Mouse (Mus musculus) E14TG2a.4 (cell line): Measurements from ENCODE around the gene Cfap54.

Experiments
- H3K27me3 ChIP-seq: 2 replicates; pipeline ENCODE4 v1.6.1; 2014; ENCODE audit warnings: low read length, control low read depth; ENCODE audit not compliant: insufficient read depth
- H3K36me3 ChIP-seq: 2 replicates; pipeline ENCODE4 v1.6.1; 2014; ENCODE audit warnings: low read length, control low read depth; ENCODE audit not compliant: insufficient read depth
- H3K4me1 ChIP-seq: replicated peaks from 2 replicates; pipeline ENCODE4 v1.6.1; 2014; ENCODE audit warnings: low read depth, low read length, control low read depth
- H3K4me3 ChIP-seq: replicated peaks from 2 replicates; pipeline ENCODE4 v1.5.1; 2014; ENCODE audit warnings: mild to moderate bottlenecking, low read length
- H3K9me3 ChIP-seq: 2 replicates; pipeline ENCODE4 v1.6.1; 2014; ENCODE audit warnings: low read length, control low read depth
- CTCF ChIP-seq: conservative IDR thresholded peaks from 2 replicates; pipeline ENCODE4 v1.5.1; 2014; ENCODE audit warnings: low read length
- NANOG ChIP-seq: IDR thresholded peaks from 2 replicates; pipeline ENCODE4 v1.6.1; 2014; ENCODE audit warnings: borderline replicate concordance, low read length, mixed read lengths
- POU5F1 ChIP-seq: IDR thresholded peaks from 2 replicates; pipeline ENCODE4 v1.6.1; 2014; ENCODE audit warnings: low read length, borderline replicate concordance

Gene Cfap54

GRCm38 (mm10) chr10:93091928-93092327 is 10.5 kb upstream of the Cfap54 start:
- no peak overlapping the region for H3K4me3 ChIP-seq
- peaks cover 19% of the 10 kb centered on the region for H3K4me1 ChIP-seq
- H3K9me3 ChIP-seq, result no peaks in the 10 kb centered on the region
- TF ChIP-seq CTCF, result no peak
- TF ChIP-seq NANOG, result no peak
- no peak for TF ChIP-seq POU5F1
- H3K27me3 ChIP-seq, result no peaks in the 10 kb centered on the region
- no peaks in the 10 kb centered on the region for H3K36me3 ChIP-seq

DNA sequence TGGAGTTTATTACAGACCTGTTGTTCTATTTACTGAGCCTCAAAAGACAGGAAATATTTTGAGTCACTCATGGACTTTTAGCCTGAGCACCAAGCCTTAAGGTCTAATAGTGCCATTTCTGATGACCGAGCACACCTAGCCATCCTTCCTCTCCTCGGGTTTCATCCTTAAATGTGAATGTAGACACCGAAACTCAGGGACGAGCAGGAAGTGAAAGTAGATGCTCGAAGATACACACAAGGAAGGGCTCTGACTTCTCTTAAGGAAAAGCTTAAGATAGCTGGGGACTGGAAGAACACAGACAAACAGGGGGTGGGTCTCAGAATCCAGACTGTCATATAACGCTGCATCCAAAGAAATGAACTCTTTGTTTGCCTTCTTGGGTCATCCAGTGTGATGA is 8.8 kb upstream of the Cfap54 start:
- Histone ChIP-seq H3K9me3 (no peaks in the 10 kb centered on the region), H3K4me3 (no peak overlapping the region), H3K36me3 (no peaks in the 10 kb centered on the region), H3K27me3 (no peaks in the 10 kb centered on the region), H3K4me1 (peaks cover 8% of the 10 kb centered on the region; the same call in 1 of the 2 replicates)
- TF ChIP-seq NANOG (no peak), POU5F1 (no peak), CTCF (no peak)

DNA sequence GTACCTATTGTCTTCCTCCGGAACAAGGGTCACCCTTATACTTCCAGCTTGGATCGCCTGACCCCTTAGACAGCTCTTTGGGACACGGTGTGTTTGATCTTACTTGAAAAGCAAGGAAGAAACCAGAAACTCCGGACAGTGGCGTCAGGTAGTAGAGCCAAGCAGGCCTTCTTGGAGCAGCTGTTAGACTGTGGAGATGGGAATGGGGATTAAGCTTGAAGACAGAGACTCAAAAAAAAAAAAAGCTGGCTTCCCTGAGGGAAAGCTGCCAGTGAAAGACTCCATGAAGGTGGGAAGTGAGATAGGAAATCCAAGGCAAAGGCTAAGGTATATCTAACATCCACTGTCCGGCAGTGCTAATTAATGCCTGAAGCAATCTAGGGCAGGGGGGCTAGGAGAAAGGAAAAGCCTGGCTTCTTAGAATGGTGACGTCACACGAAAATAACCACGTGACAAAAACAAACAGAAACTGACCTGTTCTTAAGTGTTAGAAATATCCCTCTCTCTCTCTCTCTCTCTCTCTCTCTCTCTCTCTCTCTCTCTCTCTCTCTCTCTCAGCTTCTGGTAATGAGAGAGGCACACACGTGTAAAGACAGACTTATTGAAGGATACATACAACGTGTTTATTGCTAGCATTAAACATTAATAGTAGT is 7.1 kb upstream of the Cfap54 start:
- Histone ChIP-seq H3K4me1 (no peaks in the 10 kb centered on the region; the same call in 1 of the 2 replicates), H3K9me3 (no peaks in the 10 kb centered on the region), H3K4me3 (no peak overlapping the region), H3K36me3 (no peaks in the 10 kb centered on the region), H3K27me3 (no peaks in the 10 kb centered on the region)
- TF ChIP-seq NANOG (no peak), CTCF (no peak), POU5F1 (no peak)

GRCm38 (mm10) chr10:93087504-93087903 is 6.1 kb upstream of the Cfap54 start:
- H3K9me3 ChIP-seq, result no peaks in the 10 kb centered on the region
- H3K4me3 ChIP-seq, result no peak overlapping the region
- TF ChIP-seq NANOG (no peak), CTCF (no peak), POU5F1 (no peak)
- peaks cover 2% of the 10 kb centered on the region for H3K4me1 ChIP-seq
- no peaks in the 10 kb centered on the region for H3K36me3 ChIP-seq
- H3K27me3 ChIP-seq, result no peaks in the 10 kb centered on the region

GRCm38 (mm10) chr10:93083963-93084340 is 2.5 kb upstream of the Cfap54 start:
- H3K36me3 ChIP-seq, result no peaks in the 10 kb centered on the region
- no peaks in the 10 kb centered on the region for H3K27me3 ChIP-seq
- H3K4me1 ChIP-seq, result peaks cover 7% of the 10 kb centered on the region
- H3K9me3 ChIP-seq, result no peaks in the 10 kb centered on the region
- no peak overlapping the region for H3K4me3 ChIP-seq
- TF ChIP-seq CTCF, result no peak
- no peak for TF ChIP-seq POU5F1
- no peak for TF ChIP-seq NANOG

GRCm38 (mm10) chr10:93083198-93083962 is 2.0 kb upstream of the Cfap54 start:
- Histone ChIP-seq H3K9me3 (no peaks in the 10 kb centered on the region), H3K4me3 (no peak overlapping the region), H3K27me3 (0 out of 2 replicates have a peak, but pooled peaks cover 1% of the 10 kb centered on the region), H3K36me3 (no peaks in the 10 kb centered on the region), H3K4me1 (peaks cover 7% of the 10 kb centered on the region)
- no peak for TF ChIP-seq POU5F1
- TF ChIP-seq NANOG, result no peak

- no peaks in the 10 kb centered on the region for H3K9me3 ChIP-seq
- no peak overlapping the region for H3K4me3 ChIP-seq
- no peaks in the 10 kb centered on the region for H3K36me3 ChIP-seq
- H3K27me3 ChIP-seq, result 0 out of 2 replicates have a peak, but pooled peaks cover 4% of the 10 kb centered on the region
- no peak for TF ChIP-seq CTCF
- TF ChIP-seq NANOG, result no peak
- TF ChIP-seq POU5F1, result no peak
- peaks cover 12% of the 10 kb centered on the region for H3K4me1 ChIP-seq
These were observed 1.9 kb downstream of the Cfap54 start for GRCm38 (mm10) chr10:93079486-93079885.

DNA sequence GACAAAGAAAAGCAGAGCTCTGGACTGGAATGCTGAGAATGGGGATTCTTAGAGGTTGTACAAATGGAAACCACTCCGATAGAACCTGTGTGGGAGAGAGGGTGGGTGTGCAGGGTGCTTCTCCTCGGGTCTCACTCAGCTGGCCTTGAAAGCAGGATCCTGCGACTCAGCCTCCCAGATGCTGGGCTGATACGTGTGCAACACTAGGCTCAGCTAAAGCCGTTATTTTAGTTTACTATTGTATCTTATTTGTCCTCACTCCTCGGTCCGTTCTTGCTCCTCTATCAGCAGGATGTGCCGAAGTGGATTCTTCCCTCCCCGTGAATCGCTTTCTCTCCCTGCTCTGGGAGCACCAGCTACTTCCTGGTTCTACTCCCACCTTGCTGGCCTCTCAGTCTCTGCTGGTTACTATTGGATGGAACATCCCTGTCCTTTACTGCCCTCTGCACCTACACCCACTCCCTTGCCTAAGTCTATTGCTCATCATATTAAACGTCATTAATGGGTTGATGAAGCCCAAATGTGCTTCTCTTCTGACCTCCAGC is 3.4 kb downstream of the Cfap54 start:
- H3K27me3 ChIP-seq, result 0 out of 2 replicates have a peak, but pooled peaks cover 4% of the 10 kb centered on the region
- H3K36me3 ChIP-seq, result no peaks in the 10 kb centered on the region
- H3K4me3 ChIP-seq, result no peak overlapping the region
- H3K9me3 ChIP-seq, result no peaks in the 10 kb centered on the region
- no peak for TF ChIP-seq CTCF
- no peak for TF ChIP-seq POU5F1
- no peak for TF ChIP-seq NANOG
- peaks cover 10% of the 10 kb centered on the region for H3K4me1 ChIP-seq
